Mouse (Mus musculus): ENCODE data around the gene Rpp25l. TPM values are rescaled to one million over a fixed set of nuclear protein-coding genes. Genes with fewer than 3 reads are reported as not detected.
"Not testable (repeated sequence)": the region's sequence is repeated elsewhere in the genome, so short reads cannot be mapped to it uniquely, and the experiment has no call there.

Rpp25l gene
- polyA plus RNA-seq, 1 experiment from 2014 or later = 71.9 TPM

DNA sequence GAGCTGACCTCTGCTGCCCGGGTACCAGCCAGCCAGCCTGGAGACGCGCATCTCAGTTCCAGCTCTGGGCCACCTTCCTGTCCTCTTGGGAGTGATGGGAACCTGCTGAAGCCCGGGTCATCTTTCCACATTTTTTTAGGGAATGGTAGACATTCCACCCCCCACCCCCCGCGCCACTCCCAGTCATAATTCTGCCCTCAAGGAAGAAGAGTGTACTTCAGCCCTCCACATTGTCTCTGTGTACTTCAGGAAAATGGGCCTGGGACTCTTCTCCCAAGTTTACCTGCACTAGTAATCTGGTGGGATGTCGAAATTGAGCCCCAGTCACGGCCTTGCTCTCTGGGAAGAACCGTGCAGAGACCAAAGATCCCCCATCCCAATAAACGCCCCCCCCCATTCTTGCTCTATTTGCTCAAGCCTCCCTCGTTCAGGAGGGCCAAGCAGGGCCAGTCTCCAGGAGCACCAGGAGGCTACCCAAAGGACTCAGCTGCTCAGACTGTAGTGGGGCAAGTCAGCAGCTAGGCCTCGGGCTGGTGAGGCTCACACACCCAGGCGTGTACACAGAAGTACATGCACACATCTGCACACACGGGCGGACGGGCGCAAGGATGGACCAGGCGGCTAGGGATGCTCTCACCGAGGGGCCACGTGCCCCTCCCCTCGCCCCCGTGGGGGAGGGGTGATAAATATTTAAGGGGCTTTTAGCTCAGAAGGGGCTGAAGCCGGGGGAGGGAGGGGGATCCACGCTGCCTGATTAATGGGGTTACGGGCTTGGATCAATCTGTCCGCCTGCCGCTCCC is 29.0 kb downstream of the Rpp25l start:
- H3K36me3 ChIP-seq (ENCODE audit: control insufficient read depth, insufficient read depth, low read length); H3K9ac ChIP-seq (ENCODE audit: low read length); H3K9me3 ChIP-seq (ENCODE audit: control insufficient read depth, low read length); H3K27me3 ChIP-seq (replicated peaks; ENCODE audit: control insufficient read depth, insufficient read depth, low read length); H3K4me2 ChIP-seq (ENCODE audit: low read length); DNase-seq (ENCODE audit: low spot score); H3K27ac ChIP-seq (ENCODE audit: low read depth): not testable (repeated sequence)
- peaks cover 25% of the 10 kb centered on the region for H3K4me1 ChIP-seq (replicated peaks; ENCODE audit: control insufficient read depth, insufficient read depth, low read length)
- ATAC-seq (replicated peaks; ENCODE audit: low FRiP score, low TSS enrichment, low read depth) = peak; percentile 45
- 3% methylated on average over 22 of the region's 27 CpGs for WGBS
- 0 out of 2 replicates have a peak overlapping the region, but pooled peaks have one; percentile 6 for H3K4me3 ChIP-seq (ENCODE audit: low read depth, low read length)

DNA sequence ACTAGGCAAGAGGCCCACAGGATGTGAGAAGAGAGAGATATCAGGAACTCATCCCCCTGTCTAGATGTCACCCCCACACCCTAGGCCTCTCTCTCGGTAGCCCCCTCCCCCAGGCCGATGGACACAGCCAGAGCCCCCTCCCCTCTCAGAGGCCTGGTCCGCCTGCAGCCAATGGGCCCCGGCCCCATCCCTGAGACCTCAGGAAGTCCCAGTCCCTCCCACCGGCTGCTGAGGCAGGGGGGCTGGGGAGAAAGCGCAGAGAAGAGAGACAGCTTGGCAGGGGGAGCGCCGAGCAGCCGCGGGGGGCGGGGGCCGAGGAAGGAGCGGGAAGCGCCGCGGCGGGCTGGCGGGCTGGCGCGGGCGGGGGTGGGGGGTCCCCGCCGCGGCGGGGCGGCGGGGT is 30.0 kb downstream of the Rpp25l start:
- H3K4me3 ChIP-seq (ENCODE audit: low read depth, low read length); H3K36me3 ChIP-seq (ENCODE audit: control insufficient read depth, insufficient read depth, low read length); H3K4me2 ChIP-seq (ENCODE audit: low read length); H3K9me3 ChIP-seq (ENCODE audit: control insufficient read depth, low read length); H3K27ac ChIP-seq (ENCODE audit: low read depth); H3K9ac ChIP-seq (ENCODE audit: low read length); H3K27me3 ChIP-seq (replicated peaks; ENCODE audit: control insufficient read depth, insufficient read depth, low read length); DNase-seq (ENCODE audit: low spot score): not testable (repeated sequence)
- peak; percentile 72 for ATAC-seq (replicated peaks; ENCODE audit: low FRiP score, low TSS enrichment, low read depth)
- peaks cover 32% of the 10 kb centered on the region for H3K4me1 ChIP-seq (replicated peaks; ENCODE audit: control insufficient read depth, insufficient read depth, low read length)
- 0% methylated on average over 2 of the region's 27 CpGs for WGBS

- Histone ChIP-seq H3K4me2 (ENCODE audit: low read length) (peak overlapping the region; percentile 18; the same call in 1 of the 2 replicates), H3K9me3 (ENCODE audit: control insufficient read depth, low read length) (no peaks in the 10 kb centered on the region), H3K27ac (ENCODE audit: low read depth) (peak overlapping the region; percentile 59; the same call in 1 of the 2 replicates), H3K4me1 (replicated peaks; ENCODE audit: control insufficient read depth, insufficient read depth, low read length) (peaks cover 32% of the 10 kb centered on the region), H3K4me3 (ENCODE audit: low read depth, low read length) (no peak overlapping the region; the same call in 1 of the 2 replicates), H3K27me3 (replicated peaks; ENCODE audit: control insufficient read depth, insufficient read depth, low read length) (no peaks in the 10 kb centered on the region), H3K9ac (ENCODE audit: low read length) (no peak overlapping the region), H3K36me3 (ENCODE audit: control insufficient read depth, insufficient read depth, low read length) (no peaks in the 10 kb centered on the region)
- 20% methylated on average over 6 of the region's 6 CpGs for WGBS
- no peak for ATAC-seq (replicated peaks; ENCODE audit: low FRiP score, low TSS enrichment, low read depth)
- no peak for DNase-seq (ENCODE audit: low spot score)
These were observed 30.5 kb downstream of the Rpp25l start for GRCm38 (mm10) chr4:41682789-41683188.

GRCm38 (mm10) chr4:41681947-41682346 is 31.4 kb downstream of the Rpp25l start:
- Histone ChIP-seq H3K9me3 (ENCODE audit: control insufficient read depth, low read length) (no peaks in the 10 kb centered on the region), H3K9ac (ENCODE audit: low read length) (no peak overlapping the region), H3K4me2 (ENCODE audit: low read length) (no peak overlapping the region), H3K4me3 (ENCODE audit: low read depth, low read length) (no peak overlapping the region), H3K27me3 (replicated peaks; ENCODE audit: control insufficient read depth, insufficient read depth, low read length) (0 out of 2 replicates have a peak, but pooled peaks cover 2% of the 10 kb centered on the region), H3K27ac (ENCODE audit: low read depth) (peak overlapping the region; percentile 59; the same call in 1 of the 2 replicates), H3K4me1 (replicated peaks; ENCODE audit: control insufficient read depth, insufficient read depth, low read length) (peaks cover 39% of the 10 kb centered on the region), H3K36me3 (ENCODE audit: control insufficient read depth, insufficient read depth, low read length) (no peaks in the 10 kb centered on the region)
- ATAC-seq (replicated peaks; ENCODE audit: low FRiP score, low TSS enrichment, low read depth) (no peak), DNase-seq (ENCODE audit: low spot score) (no peak)
- 54% methylated on average over 10 of the region's 10 CpGs for WGBS

DNA sequence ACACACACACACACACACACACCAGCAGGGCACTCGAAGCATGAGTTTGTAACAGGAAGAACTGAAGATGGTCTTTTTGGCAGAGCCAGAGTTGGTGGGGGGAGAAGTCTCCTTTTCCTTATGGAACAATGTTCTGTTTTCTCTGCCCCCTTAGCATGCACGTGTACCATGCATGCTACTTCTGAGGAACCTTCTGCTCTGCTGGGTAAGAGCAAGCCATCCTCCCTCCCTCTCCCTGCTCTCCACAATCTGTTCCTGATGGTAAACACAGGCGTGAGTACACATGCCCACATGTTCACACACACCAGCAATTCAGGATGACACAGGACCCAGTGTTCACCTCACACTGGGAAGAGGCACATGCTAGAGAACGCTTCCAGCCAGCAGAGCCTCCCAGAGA is 32.2 kb downstream of the Rpp25l start:
- H3K4me2 ChIP-seq (ENCODE audit: low read length) = no peak overlapping the region
- no peak overlapping the region for H3K27ac ChIP-seq (ENCODE audit: low read depth)
- peaks cover 46% of the 10 kb centered on the region for H3K4me1 ChIP-seq (replicated peaks; ENCODE audit: control insufficient read depth, insufficient read depth, low read length)
- no peak overlapping the region for H3K9ac ChIP-seq (ENCODE audit: low read length)
- no peak overlapping the region for H3K4me3 ChIP-seq (ENCODE audit: low read depth, low read length)
- 61% methylated on average over 4 of the region's 4 CpGs for WGBS
- no peaks in the 10 kb centered on the region for H3K36me3 ChIP-seq (ENCODE audit: control insufficient read depth, insufficient read depth, low read length)
- 0 out of 2 replicates have a peak, but pooled peaks cover 3% of the 10 kb centered on the region for H3K27me3 ChIP-seq (replicated peaks; ENCODE audit: control insufficient read depth, insufficient read depth, low read length)
- DNase-seq (ENCODE audit: low spot score) = no peak
- no peaks in the 10 kb centered on the region for H3K9me3 ChIP-seq (ENCODE audit: control insufficient read depth, low read length)
- ATAC-seq (replicated peaks; ENCODE audit: low FRiP score, low TSS enrichment, low read depth) = no peak

- ATAC-seq (replicated peaks; ENCODE audit: low FRiP score, low TSS enrichment, low read depth) (no peak), DNase-seq (ENCODE audit: low spot score) (no peak)
- Histone ChIP-seq H3K4me2 (ENCODE audit: low read length) (no peak overlapping the region), H3K27me3 (replicated peaks; ENCODE audit: control insufficient read depth, insufficient read depth, low read length) (0 out of 2 replicates have a peak, but pooled peaks cover 3% of the 10 kb centered on the region), H3K9me3 (ENCODE audit: control insufficient read depth, low read length) (no peaks in the 10 kb centered on the region), H3K27ac (ENCODE audit: low read depth) (no peak overlapping the region), H3K4me1 (replicated peaks; ENCODE audit: control insufficient read depth, insufficient read depth, low read length) (peaks cover 46% of the 10 kb centered on the region), H3K9ac (ENCODE audit: low read length) (no peak overlapping the region), H3K36me3 (ENCODE audit: control insufficient read depth, insufficient read depth, low read length) (no peaks in the 10 kb centered on the region), H3K4me3 (ENCODE audit: low read depth, low read length) (no peak overlapping the region)
- WGBS = 17% methylated on average over 2 of the region's 2 CpGs
These were observed 34.0 kb downstream of the Rpp25l start for GRCm38 (mm10) chr4:41679291-41679690.

GRCm38 (mm10) chr4:41678863-41679262 is 34.5 kb downstream of the Rpp25l start:
- H3K4me3 ChIP-seq (ENCODE audit: low read depth, low read length) = no peak overlapping the region
- no peak for DNase-seq (ENCODE audit: low spot score)

DNA sequence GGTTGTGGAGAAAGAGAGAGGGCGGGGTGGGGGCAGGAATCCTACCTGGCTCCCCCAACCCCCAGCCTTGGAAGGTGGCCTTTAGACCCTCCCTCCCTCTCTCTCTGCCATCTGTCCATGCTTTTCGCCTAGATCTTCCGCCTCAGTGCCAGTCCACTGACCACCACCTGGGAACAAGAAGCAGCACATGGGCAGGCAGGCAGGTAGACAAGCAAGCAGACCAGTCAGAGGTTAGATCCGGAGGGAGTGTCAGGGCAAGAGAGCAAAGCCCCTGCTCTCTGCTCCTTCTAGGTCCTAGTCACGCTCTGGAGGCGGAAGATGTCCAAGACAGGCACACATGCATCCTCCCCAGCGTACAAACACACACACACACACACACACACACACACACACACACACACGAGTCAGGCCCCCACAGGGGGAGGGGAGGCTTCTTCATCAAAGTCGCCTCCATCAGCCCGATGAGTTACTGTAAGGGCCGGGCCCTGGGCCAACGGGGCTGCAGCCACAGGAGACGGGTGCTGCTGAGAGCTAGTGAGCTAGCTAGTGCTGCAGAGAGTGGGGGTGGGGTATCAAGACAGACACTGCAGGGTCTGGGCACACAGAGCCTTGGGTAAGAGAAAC is 36.2 kb downstream of the Rpp25l start:
- Histone ChIP-seq H3K4me3 (ENCODE audit: low read depth, low read length) (no peak overlapping the region), H3K27ac (ENCODE audit: low read depth) (no peak overlapping the region), H3K36me3 (ENCODE audit: control insufficient read depth, insufficient read depth, low read length) (no peaks in the 10 kb centered on the region), H3K4me2 (ENCODE audit: low read length) (no peak overlapping the region), H3K9me3 (ENCODE audit: control insufficient read depth, low read length) (no peaks in the 10 kb centered on the region), H3K27me3 (replicated peaks; ENCODE audit: control insufficient read depth, insufficient read depth, low read length) (0 out of 2 replicates have a peak, but pooled peaks cover 3% of the 10 kb centered on the region), H3K9ac (ENCODE audit: low read length) (no peak overlapping the region), H3K4me1 (replicated peaks; ENCODE audit: control insufficient read depth, insufficient read depth, low read length) (peaks cover 47% of the 10 kb centered on the region)
- no peak for DNase-seq (ENCODE audit: low spot score)
- ATAC-seq (replicated peaks; ENCODE audit: low FRiP score, low TSS enrichment, low read depth) = no peak; the same call in 1 of the 2 replicates
- 44% methylated on average over 13 of the region's 13 CpGs for WGBS

More at GRCm38 (mm10) chr4:41678863-41679262, 34.5 kb downstream of the Rpp25l start:
- 70% methylated on average over 6 of the region's 6 CpGs for WGBS
- H3K9ac ChIP-seq (ENCODE audit: low read length) = no peak overlapping the region
- 0 out of 2 replicates have a peak, but pooled peaks cover 3% of the 10 kb centered on the region for H3K27me3 ChIP-seq (replicated peaks; ENCODE audit: control insufficient read depth, insufficient read depth, low read length)
- no peak overlapping the region for H3K4me2 ChIP-seq (ENCODE audit: low read length)
- no peaks in the 10 kb centered on the region for H3K9me3 ChIP-seq (ENCODE audit: control insufficient read depth, low read length)
- H3K4me1 ChIP-seq (replicated peaks; ENCODE audit: control insufficient read depth, insufficient read depth, low read length) = peaks cover 46% of the 10 kb centered on the region
- H3K36me3 ChIP-seq (ENCODE audit: control insufficient read depth, insufficient read depth, low read length) = no peaks in the 10 kb centered on the region
- H3K27ac ChIP-seq (ENCODE audit: low read depth) = no peak overlapping the region
- ATAC-seq (replicated peaks; ENCODE audit: low FRiP score, low TSS enrichment, low read depth) = no peak

Data from intestine, embryonic 14.5 days (tissue).